Mouse (Mus musculus) kidney, postnatal 25 days (tissue): ENCODE measurements around the gene Rnf185.

Experiments
- DNase-seq, 2 experiments: peaks; one replicate each; pipeline ENCODE4 v3.0.0; 2021; ENCODE audit warnings: mixed read lengths in 2 of 2

Gene Rnf185

DNA sequence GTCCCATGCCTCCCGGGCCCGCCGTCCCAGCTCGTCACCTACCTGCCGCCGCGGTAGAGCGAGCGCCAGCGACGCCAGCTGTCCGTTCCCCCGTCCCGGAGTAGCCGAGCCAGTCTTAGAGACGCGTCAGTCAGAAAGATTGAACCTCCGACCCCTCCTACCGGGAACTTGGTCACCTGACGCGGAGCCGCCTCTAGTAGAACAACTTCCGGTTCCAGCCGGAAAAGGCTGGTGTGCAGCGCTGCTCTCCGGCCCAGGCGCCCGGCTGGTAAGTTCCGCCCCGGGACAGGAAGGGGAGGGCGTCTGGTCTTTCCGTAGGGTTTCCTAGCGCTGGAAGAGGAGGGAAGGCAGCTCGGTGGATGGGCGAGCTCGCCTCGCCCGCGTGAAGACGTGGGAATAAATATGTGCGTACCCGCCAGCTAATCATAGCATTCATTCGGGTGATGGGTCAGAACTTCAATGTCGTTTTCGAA lies at the start of gene Rnf185:
Rnf185 (minus strand) TSS at position 197 of the 473 bp plus-strand sequence.
- peak; percentile 96 to 98 for DNase-seq

DNA sequence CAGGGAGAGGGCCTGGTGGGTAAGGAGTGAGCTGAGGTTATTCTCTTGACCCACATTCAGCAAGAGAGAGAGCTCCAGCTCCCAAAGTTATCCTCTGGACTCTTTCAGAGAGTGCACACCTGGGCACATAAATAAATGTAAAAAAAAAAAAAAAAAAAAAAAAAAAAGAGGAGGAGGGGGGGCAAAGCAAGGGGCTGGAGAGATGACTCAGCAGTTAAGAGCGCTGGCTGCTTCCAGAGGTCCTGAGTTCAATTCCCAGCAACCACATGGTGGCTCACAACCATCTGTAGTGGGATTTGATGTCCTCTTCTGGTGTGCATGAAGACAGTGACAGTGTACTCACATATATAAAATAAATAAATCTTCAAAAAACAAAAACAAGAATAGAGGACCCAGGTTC lies 45.1 kb upstream of the Rnf185 start:
- DNase-seq: no peak

DNA sequence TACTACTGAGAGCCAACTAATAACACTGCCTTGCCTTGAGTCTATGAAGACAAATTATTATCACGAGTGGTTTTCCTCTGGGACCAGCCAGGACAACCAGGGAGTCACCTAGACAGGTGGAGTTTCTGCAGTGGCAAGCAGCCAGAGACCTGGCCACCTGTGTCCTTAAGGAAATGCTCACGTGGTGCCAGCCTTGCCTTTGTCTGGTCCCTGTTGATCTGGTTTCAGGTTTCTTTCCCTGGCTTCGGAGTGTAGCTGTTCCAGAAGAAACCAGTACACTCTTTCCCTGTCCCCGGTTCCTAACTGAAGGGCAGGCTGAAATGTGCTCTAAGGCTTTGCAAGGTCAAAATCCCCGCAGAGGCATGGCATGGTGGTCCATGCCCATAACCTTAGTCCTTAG lies 44.6 kb upstream of the Rnf185 start:
- peak; percentile 71 to 86 for DNase-seq

DNA sequence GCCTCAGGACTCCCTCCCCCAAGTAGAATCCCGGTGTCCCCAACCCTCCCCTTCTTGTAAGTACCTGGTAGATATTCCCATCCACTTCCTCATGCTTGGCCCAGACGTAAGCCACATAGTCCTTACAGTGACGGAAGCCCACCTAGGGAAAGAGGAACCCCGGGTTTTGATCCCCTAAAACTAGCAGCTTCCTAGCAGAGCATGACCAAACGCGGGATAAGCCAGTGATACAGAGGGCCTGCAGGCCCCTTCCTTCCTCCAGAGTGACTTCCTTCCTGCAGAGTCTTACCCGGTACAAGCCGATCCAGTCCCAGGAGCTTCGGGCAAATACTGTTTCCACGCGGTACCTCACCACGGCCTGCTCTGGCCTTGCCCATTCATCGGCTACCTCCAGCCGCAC lies 43.3 kb upstream of the Rnf185 start:
- no peak for DNase-seq

DNA sequence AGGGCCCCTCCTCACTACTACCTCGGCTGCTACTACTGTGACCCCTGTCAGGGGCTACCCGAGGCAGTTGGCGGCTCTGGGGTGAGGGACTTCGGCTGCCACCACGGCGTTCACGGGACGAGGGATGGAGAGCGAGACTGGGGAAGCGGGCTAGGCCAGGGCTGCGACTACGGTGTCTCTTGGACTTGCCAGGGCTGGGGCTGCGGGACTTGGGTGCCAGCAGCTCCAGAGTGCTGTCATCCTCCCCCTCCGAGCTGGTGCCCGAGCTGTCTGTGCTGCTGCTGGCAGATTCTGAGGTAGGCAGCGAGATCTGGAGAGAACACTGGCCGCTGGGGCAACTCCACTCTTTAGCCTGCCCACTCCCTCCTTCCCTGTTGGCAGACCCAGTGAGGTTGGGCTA lies 42.7 kb upstream of the Rnf185 start:
- DNase-seq: no peak

GRCm38 (mm10) chr11:3492748-3493147 lies 40.6 kb upstream of the Rnf185 start:
- DNase-seq: no peak

- DNase-seq: no peak
Observed at GRCm38 (mm10) chr11:3489036-3489435, 36.9 kb upstream of the Rnf185 start.

GRCm38 (mm10) chr11:3487952-3488570 lies 35.9 kb upstream of the Rnf185 start, which contains the start of gene Pla2g3:
Gene Pla2g3 (plus strand): TSS chr11:3488284.
- no peak for DNase-seq

GRCm38 (mm10) chr11:3486349-3486748 lies 34.2 kb upstream of the Rnf185 start:
- DNase-seq: no peak

DNA sequence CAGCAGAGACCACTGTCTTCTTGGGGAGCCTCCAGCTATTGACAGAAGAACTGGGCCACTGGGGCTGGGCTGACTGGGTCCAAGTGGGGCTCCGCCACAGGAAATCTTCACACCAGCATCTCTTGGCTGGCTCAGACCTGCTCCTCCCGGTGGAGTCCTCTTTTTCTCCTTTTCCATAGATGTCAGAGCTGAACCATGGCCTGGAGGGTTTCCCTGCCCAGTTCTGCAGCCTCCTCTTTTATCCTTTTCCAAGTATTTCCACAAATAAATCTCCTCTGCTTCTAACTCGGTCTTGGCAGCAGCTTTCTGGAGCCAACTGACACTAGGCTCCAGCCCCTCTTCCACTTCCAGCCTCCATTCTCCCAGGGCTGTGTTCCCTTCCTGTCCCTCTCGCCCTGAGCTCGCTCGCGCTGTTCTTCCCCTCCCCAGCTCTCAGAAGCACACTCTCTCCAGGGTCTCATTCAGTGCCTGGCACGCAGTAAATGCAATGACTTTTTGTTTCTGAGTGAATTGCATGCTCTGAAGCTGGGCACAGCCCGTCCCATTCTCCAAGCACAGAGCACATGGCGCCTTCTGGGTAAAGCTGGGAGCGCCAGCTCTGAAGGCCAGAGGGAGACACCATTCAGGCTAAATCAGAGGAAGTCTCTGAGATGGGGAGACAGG lies 31.9 kb upstream of the Rnf185 start:
- no peak for DNase-seq

DNA sequence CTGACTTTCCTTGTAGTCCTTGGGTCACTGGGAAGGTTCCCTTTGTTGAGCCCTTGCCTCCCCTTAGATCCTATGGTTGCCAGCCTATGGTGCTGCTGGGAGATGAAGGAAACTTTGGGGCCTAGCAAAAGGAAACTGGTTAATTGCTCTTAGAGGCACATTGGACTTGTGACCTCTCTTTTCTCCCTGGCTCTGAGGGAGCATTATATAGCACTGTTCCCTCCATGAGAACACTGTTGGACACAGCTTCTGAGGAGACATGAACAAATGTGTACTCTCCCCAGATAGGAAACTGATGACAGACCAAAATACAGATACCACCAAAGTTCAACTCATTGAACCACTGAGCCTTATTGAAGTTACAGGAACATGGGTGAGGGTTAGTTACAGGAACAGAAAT lies 23.3 kb upstream of the Rnf185 start:
- no peak for DNase-seq

DNA sequence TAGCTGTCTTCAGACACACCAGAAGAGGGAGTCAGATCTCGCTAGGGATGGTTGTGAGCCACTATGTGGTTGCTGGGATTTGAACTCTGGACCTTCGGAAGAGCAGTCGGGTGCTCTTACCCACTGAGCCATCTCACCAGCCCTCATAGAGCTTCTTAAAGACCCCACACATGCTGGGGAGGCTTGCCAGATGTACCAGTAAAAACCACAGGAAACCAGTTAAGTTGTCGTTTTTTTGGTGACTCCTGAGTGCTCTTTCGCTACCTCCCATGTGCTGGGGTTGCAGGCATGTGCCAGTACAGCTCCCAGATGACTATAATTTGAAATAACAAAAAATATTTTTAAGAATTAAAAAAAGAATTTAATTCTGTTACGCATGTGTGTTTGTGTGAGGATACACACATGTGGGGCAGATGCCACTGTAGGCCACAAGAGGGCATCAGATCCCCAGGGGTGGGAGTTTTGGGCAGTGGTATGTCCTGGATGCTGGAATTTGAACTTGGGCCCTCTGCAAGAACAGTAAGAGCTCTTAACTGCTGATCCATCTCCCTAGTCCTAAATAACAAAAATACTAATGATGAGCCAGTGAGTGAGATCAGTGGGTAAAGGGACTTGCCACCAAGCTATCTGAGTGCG lies 22.4 kb upstream of the Rnf185 start:
- peak; percentile 54 to 55 for DNase-seq

GRCm38 (mm10) chr11:3472484-3472883 lies 20.3 kb upstream of the Rnf185 start:
- DNase-seq: peak; percentile 89 to 95

- DNase-seq: peak; percentile 60 to 81
Observed at GRCm38 (mm10) chr11:3471448-3471850, 19.3 kb upstream of the Rnf185 start.

DNA sequence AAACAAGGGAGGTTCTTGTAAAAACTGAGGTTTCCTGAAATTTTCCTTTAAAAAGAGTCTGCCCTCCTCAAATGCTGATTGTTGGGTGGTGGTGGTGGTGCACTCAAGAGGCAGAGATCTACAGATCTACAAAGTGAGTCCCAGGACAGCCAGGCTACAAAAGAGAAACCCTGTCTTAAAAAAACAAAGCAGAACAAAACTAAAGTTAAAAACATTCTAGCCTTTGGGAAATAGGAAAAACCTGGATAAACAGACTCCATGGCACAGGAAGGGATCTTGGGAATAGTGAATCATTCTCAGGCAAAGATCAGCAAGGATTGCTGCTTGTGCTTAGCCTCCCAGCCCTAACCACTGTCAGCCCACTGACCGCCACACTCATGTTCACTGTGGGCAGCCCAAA lies 10.7 kb upstream of the Rnf185 start:
- DNase-seq: no peak

DNA sequence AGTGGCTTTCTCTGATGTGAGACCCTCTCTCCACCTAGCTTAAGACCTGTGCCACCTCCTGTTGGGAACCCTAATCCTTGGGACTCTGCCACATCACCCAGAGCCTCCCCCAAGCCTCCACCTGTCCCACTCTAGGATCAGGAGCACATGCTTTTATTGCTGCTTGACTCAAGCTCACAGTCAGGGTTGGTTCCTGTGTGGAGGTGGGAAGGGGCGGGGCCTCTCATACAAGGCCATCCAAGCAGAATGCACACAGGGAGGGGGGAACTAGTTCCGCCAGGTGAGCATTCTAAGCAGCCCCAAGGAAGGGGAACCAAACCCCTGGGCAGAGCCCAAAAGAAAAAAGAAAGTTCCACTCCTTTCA lies 6.9 kb upstream of the Rnf185 start:
- peak; percentile 41 to 68 for DNase-seq

GRCm38 (mm10) chr11:3458428-3459104 lies 6.4 kb upstream of the Rnf185 start:
- DNase-seq: peak; percentile 57 to 84

GRCm38 (mm10) chr11:3456354-3456753 lies 4.2 kb upstream of the Rnf185 start:
- DNase-seq: peak; percentile 79 to 88

- no peak for DNase-seq
Observed at GRCm38 (mm10) chr11:3454506-3454905, 2.3 kb upstream of the Rnf185 start.

- DNase-seq: peak; percentile 38 to 69
Observed at GRCm38 (mm10) chr11:3453467-3453866, 1.3 kb upstream of the Rnf185 start.

DNA sequence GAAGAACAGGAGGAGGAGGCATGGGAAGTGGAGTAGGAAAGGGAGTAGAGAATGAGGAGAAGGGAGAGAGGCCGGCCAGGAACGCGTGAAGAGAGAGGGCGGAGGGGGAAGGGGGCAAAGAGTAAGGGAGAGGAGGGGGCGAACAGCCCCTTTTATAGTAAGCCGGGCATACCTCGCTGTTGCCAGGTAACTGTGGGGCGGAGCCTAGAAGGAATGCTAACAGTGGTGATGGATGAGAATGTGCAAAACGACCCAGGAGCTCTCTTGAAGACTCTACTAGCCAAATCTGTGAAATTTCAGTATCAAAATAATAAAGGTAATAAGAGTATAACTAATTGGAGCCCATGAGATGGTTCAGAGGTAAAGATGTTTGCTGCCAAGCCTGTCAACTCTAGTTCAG lies 606 bp upstream of the Rnf185 start:
- peak; percentile 46 to 68 for DNase-seq

- peak; percentile 46 to 73 for DNase-seq
Observed at GRCm38 (mm10) chr11:3451701-3452163, 431 bp downstream of the Rnf185 start.

DNA sequence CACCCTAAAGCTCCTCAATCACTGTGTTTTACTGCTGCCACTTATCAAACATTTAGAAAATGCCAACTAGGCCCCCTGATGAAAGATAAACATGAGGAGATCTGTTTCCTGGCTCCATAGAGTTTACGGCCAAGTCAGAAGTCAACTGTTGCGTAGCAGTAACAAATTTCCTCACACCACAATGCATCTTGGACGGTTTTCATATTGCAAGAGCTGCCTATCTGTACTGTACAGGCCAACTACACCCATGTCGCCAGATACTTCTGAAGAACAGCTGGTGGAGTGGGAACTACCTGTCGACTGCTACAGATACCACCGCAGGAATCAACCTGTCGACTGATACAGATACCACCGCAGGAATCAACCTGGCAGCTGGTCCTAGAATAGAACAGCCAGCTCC lies 7.3 kb downstream of the Rnf185 start:
- DNase-seq: no peak
